Mouse (Mus musculus) embryonic facial prominence, embryonic 10.5 days (tissue): Measurements from ENCODE around the gene Tlr9. TPM values are rescaled to one million over a fixed set of nuclear protein-coding genes. Genes with fewer than 3 reads are reported as not detected.

ENCODE experiments used
- DNase-seq: peaks from one replicate; pipeline ENCODE4 v3.0.0-alpha.2; 2017; ENCODE audit warnings: low spot score
- H3K27ac ChIP-seq: fragments of 300-500 bp; sonication (generic); replicated peaks from 2 replicates; pipeline ENCODE4 v1.5.1; 2016; ENCODE audit warnings: mild to moderate bottlenecking
- H3K27me3 ChIP-seq: fragments of 300-500 bp; sonication (generic); replicated peaks from 2 replicates; pipeline ENCODE4 v1.6.1; 2016; ENCODE audit warnings: low read depth, mild to moderate bottlenecking; ENCODE audit not compliant: poor library complexity, severe bottlenecking
- H3K36me3 ChIP-seq: fragments of 300-500 bp; sonication (generic); replicated peaks from 2 replicates; pipeline ENCODE4 v1.6.1; 2016; ENCODE audit warnings: mild to moderate bottlenecking, moderate library complexity
- H3K4me1 ChIP-seq: fragments of 300-500 bp; sonication (generic); 2 replicates; pipeline ENCODE4 v1.6.1; 2016
- H3K4me3 ChIP-seq: fragments of 300-500 bp; sonication (generic); 2 replicates; pipeline ENCODE4 v1.5.1; 2016; ENCODE audit warnings: mild to moderate bottlenecking, moderate library complexity
- H3K9me3 ChIP-seq: fragments of 300-500 bp; sonication (generic); 2 replicates; pipeline ENCODE4 v1.6.1; 2016; ENCODE audit warnings: mild to moderate bottlenecking
- WGBS: fragments of 180-500 bp; shearing (Covaris S2); methylation state at CpG from one replicate; pipeline ENCODE4 v1.1.7; 2016; 5-methylcytosine and 5-hydroxymethylcytosine counted together
- polyA plus RNA-seq: library from polyadenylated mRNA; unstranded; fragments of >200 nt; fragmentation: Nextera tagmentation; extraction: Ambion mirVana; gene quantifications from 2 replicates; pipeline ENCODE4 v1.2.1, GENCODE M21; 2016

The Tlr9 gene
- polyA plus RNA-seq, result not detected in 2 replicates

- 80% methylated on average over 4 of the region's 4 CpGs for WGBS
- Histone ChIP-seq H3K4me3 (no peak within 1 kb of the TSS), H3K4me1 (peaks cover 16% of the 10 kb centered on the region)
Measured at GRCm38 (mm10) chr9:106222261-106222851, at the start of gene Tlr9. Gene Tlr9, plus strand, starts transcription at chr9:106222598.

GRCm38 (mm10) chr9:106173363-106173762, 49.0 kb upstream of the Tlr9 start:
- H3K36me3 ChIP-seq, result peaks cover 41% of the 10 kb centered on the region
- H3K27me3 ChIP-seq, result peaks cover 7% of the 10 kb centered on the region; the same call in 1 of the 2 replicates
- no peak for DNase-seq
- peaks cover 37% of the 10 kb centered on the region for H3K4me1 ChIP-seq
- WGBS, result 78% methylated on average over 2 of the region's 2 CpGs
- H3K9me3 ChIP-seq, result no peaks in the 10 kb centered on the region
- peak overlapping the region; percentile 78 for H3K4me3 ChIP-seq
- no peak overlapping the region for H3K27ac ChIP-seq

More at GRCm38 (mm10) chr9:106222261-106222851, at the start of gene Tlr9:
- peaks cover 37% of the 10 kb centered on the region for H3K27me3 ChIP-seq
- no peak for DNase-seq
- no peak within 1 kb of the TSS for H3K27ac ChIP-seq
- no peaks in the 10 kb centered on the region for H3K9me3 ChIP-seq
- H3K36me3 ChIP-seq, result no peaks in the 10 kb centered on the region

- Histone ChIP-seq H3K9me3 (no peaks in the 10 kb centered on the region), H3K36me3 (peaks cover 64% of the 10 kb centered on the region), H3K4me1 (peaks cover 29% of the 10 kb centered on the region), H3K27me3 (no peaks in the 10 kb centered on the region), H3K27ac (no peak overlapping the region), H3K4me3 (no peak overlapping the region)
- WGBS, result 82% methylated on average over 3 of the region's 3 CpGs
- DNase-seq, result no peak
Measured at GRCm38 (mm10) chr9:106175552-106176200, 46.7 kb upstream of the Tlr9 start.

GRCm38 (mm10) chr9:106176769-106177168, 45.6 kb upstream of the Tlr9 start:
- Histone ChIP-seq H3K4me1 (peaks cover 29% of the 10 kb centered on the region), H3K9me3 (no peaks in the 10 kb centered on the region), H3K4me3 (no peak overlapping the region), H3K27me3 (no peaks in the 10 kb centered on the region), H3K27ac (no peak overlapping the region), H3K36me3 (peaks cover 75% of the 10 kb centered on the region)
- no peak for DNase-seq
- WGBS, result 89% methylated on average over 5 of the region's 5 CpGs

GRCm38 (mm10) chr9:106177799-106178198, 44.6 kb upstream of the Tlr9 start:
- Histone ChIP-seq H3K27me3 (no peaks in the 10 kb centered on the region), H3K4me1 (peaks cover 25% of the 10 kb centered on the region), H3K4me3 (no peak overlapping the region), H3K27ac (no peak overlapping the region), H3K36me3 (peaks cover 85% of the 10 kb centered on the region), H3K9me3 (no peaks in the 10 kb centered on the region)
- 92% methylated on average over 6 of the region's 6 CpGs for WGBS
- DNase-seq, result no peak

GRCm38 (mm10) chr9:106179454-106179853, 42.9 kb upstream of the Tlr9 start:
- Histone ChIP-seq H3K36me3 (peaks cover 90% of the 10 kb centered on the region), H3K27me3 (no peaks in the 10 kb centered on the region), H3K27ac (no peak overlapping the region), H3K4me3 (no peak overlapping the region), H3K4me1 (peaks cover 10% of the 10 kb centered on the region), H3K9me3 (no peaks in the 10 kb centered on the region)
- no peak for DNase-seq
- 92% methylated on average over 2 of the region's 2 CpGs for WGBS

GRCm38 (mm10) chr9:106179964-106180363, 42.4 kb upstream of the Tlr9 start:
- Histone ChIP-seq H3K9me3 (no peaks in the 10 kb centered on the region), H3K4me1 (peaks cover 6% of the 10 kb centered on the region), H3K36me3 (peaks cover 93% of the 10 kb centered on the region), H3K27me3 (no peaks in the 10 kb centered on the region), H3K27ac (no peak overlapping the region), H3K4me3 (no peak overlapping the region)
- DNase-seq, result no peak
- 92% methylated on average over 3 of the region's 3 CpGs for WGBS

GRCm38 (mm10) chr9:106182146-106182545, 40.3 kb upstream of the Tlr9 start:
- Histone ChIP-seq H3K27me3 (no peaks in the 10 kb centered on the region), H3K4me1 (no peaks in the 10 kb centered on the region), H3K36me3 (peaks cover 100% of the 10 kb centered on the region), H3K9me3 (no peaks in the 10 kb centered on the region), H3K27ac (no peak overlapping the region), H3K4me3 (no peak overlapping the region)
- WGBS, result 94% methylated on average over 4 of the region's 4 CpGs
- no peak for DNase-seq

GRCm38 (mm10) chr9:106183996-106184395, 38.4 kb upstream of the Tlr9 start:
- Histone ChIP-seq H3K9me3 (no peaks in the 10 kb centered on the region), H3K36me3 (peaks cover 100% of the 10 kb centered on the region), H3K27me3 (no peaks in the 10 kb centered on the region), H3K27ac (no peak overlapping the region), H3K4me3 (no peak overlapping the region), H3K4me1 (no peaks in the 10 kb centered on the region)
- 95% methylated on average over 5 of the region's 5 CpGs for WGBS
- no peak for DNase-seq

- Histone ChIP-seq H3K4me1 (no peaks in the 10 kb centered on the region), H3K27me3 (no peaks in the 10 kb centered on the region), H3K9me3 (no peaks in the 10 kb centered on the region), H3K4me3 (no peak overlapping the region), H3K36me3 (peaks cover 98% of the 10 kb centered on the region), H3K27ac (no peak overlapping the region)
- WGBS, result 91% methylated on average over 1 of the region's 1 CpGs
- no peak for DNase-seq
Measured at GRCm38 (mm10) chr9:106191355-106191754, 31.0 kb upstream of the Tlr9 start.

GRCm38 (mm10) chr9:106192024-106192423, 30.4 kb upstream of the Tlr9 start:
- no peaks in the 10 kb centered on the region for H3K4me1 ChIP-seq
- no peaks in the 10 kb centered on the region for H3K27me3 ChIP-seq
- DNase-seq, result no peak
- H3K9me3 ChIP-seq, result no peaks in the 10 kb centered on the region
- 96% methylated on average over 8 of the region's 8 CpGs for WGBS
- H3K27ac ChIP-seq, result no peak overlapping the region
- H3K36me3 ChIP-seq, result peaks cover 98% of the 10 kb centered on the region
- no peak overlapping the region for H3K4me3 ChIP-seq

- peaks cover 95% of the 10 kb centered on the region for H3K36me3 ChIP-seq
- WGBS, result 89% methylated on average over 1 of the region's 1 CpGs
Measured at GRCm38 (mm10) chr9:106192998-106193397, 29.4 kb upstream of the Tlr9 start.

More at GRCm38 (mm10) chr9:106192998-106193397, 29.4 kb upstream of the Tlr9 start:
- H3K4me3 ChIP-seq, result no peak overlapping the region
- no peaks in the 10 kb centered on the region for H3K27me3 ChIP-seq
- peaks cover 6% of the 10 kb centered on the region for H3K4me1 ChIP-seq
- no peak for DNase-seq
- no peaks in the 10 kb centered on the region for H3K9me3 ChIP-seq
- H3K27ac ChIP-seq, result no peak overlapping the region
